ENCODE assay signal across 28 mouse cellular contexts in genomic region chr10:99114295-99114694, GRCm38 (mm10). TPM values are rescaled to one million over a fixed set of nuclear protein-coding genes. Genes with fewer than 3 reads are reported as not detected.
"Had no signal": no experiment of that assay in that cellular context is flagged by ENCODE, and none has a peak within 500 bp of the region (broad histone marks: within the 10 kb centered on the region; RNA-seq: fewer than 3 reads in every experiment).

No protein-coding gene starts in this region.

- H3K9me3 ChIP-seq: neural tube, embryonic 12.5 days; neural tube, embryonic 15.5 days had no signal

- H3K9ac ChIP-seq: kidney, embryonic 15.5 days; liver, embryonic 14.5 days; liver, postnatal 0 days; neural tube, embryonic 12.5 days; neural tube, embryonic 15.5 days had no signal

- DNase-seq: kidney, adult 11 months; kidney, adult 8-10 months; kidney, postnatal 10 days; kidney, postnatal 36 days; layer of hippocampus, postnatal 36 days; liver, postnatal 0 days; lung, postnatal 14 days; midbrain, embryonic 14.5 days; right cerebral cortex, adult 18-20 months; right cerebral cortex, postnatal 14 days; right cerebral cortex, postnatal 4 days; spleen, adult 18-20 months; thymus, adult 18-20 months; thymus, postnatal 36 days had no signal

- ATAC-seq: liver, postnatal 0 days had no signal

- H3K4me3 ChIP-seq: kidney, embryonic 15.5 days; left cerebral cortex, adult 2 months; megakaryocyte, embryonic 14.5 days; midbrain, embryonic 10.5 days; neural tube, embryonic 12.5 days; neural tube, embryonic 15.5 days had no signal

- H3K27ac ChIP-seq: kidney, embryonic 15.5 days; left cerebral cortex, adult 2 months; liver, embryonic 14.5 days; midbrain, embryonic 10.5 days; neural tube, embryonic 12.5 days; neural tube, embryonic 15.5 days had no signal

- H3K27me3 ChIP-seq: kidney, embryonic 15.5 days; megakaryocyte, embryonic 14.5 days; neural tube, embryonic 12.5 days; neural tube, embryonic 15.5 days had no signal

- H3K4me2 ChIP-seq: kidney, embryonic 15.5 days; liver, embryonic 11.5 days; neural tube, embryonic 12.5 days; neural tube, embryonic 15.5 days had no signal

RNA-seq across cellular contexts. Expression of gene Phxr2, which starts 11.8 kb away (rescaled TPM):
- polyA plus RNA-seq: kidney, embryonic 15.5 days; limb, embryonic 11.5 days; limb, embryonic 14.5 days; liver, embryonic 14.5 days; liver, postnatal 0 days; lung, embryonic 16.5 days; midbrain, postnatal 0 days; neural tube, embryonic 15.5 days; testis, adult 2 months; urinary bladder, adult 2 months had no signal
